Mouse (Mus musculus): ENCODE measurements around the gene Itga2b. TPM values are rescaled to one million over a fixed set of nuclear protein-coding genes. Genes with fewer than 3 reads are reported as not detected.

Gene Itga2b
- polyA plus RNA-seq, 1 experiment from 2014 or later = 80.3 TPM

Small RNA genes within 50 kb of the gene (microRNA-seq; reads per million reads assigned to microRNA genes)
- not detected for gene Mir6930 (ENCODE audit: borderline number of aligned reads)

Other genes starting within 250 kb of the Itga2b start
- 23.8 and 26.0 TPM in 2 replicates for gene Hdac5, start 240.0 kb downstream of the Itga2b start, polyA plus RNA-seq (2014; fragmentation: Nextera tagmentation; extraction: Ambion mirVana)
- 28.2 and 29.4 TPM in 2 replicates for gene BC030867, start 221.2 kb downstream of the Itga2b start, polyA plus RNA-seq (2014; fragmentation: Nextera tagmentation; extraction: Ambion mirVana)
- gene Asb16, start 201.4 kb downstream of the Itga2b start, polyA plus RNA-seq (2014; fragmentation: Nextera tagmentation; extraction: Ambion mirVana) = 0.05 and 0.12 TPM in 2 replicates
- 41.6 and 44.8 TPM in 2 replicates for gene Tmub2, start 185.2 kb downstream of the Itga2b start, polyA plus RNA-seq (2014; fragmentation: Nextera tagmentation; extraction: Ambion mirVana)
- 11.4 and 14.7 TPM in 2 replicates for gene Atxn7l3, start 173.5 kb downstream of the Itga2b start, polyA plus RNA-seq (2014; fragmentation: Nextera tagmentation; extraction: Ambion mirVana)
- gene Ubtf, start 150.4 kb downstream of the Itga2b start, polyA plus RNA-seq (2014; fragmentation: Nextera tagmentation; extraction: Ambion mirVana) = 104 and 108 TPM in 2 replicates
- gene Slc4a1, start 103.9 kb downstream of the Itga2b start, polyA plus RNA-seq (2014; fragmentation: Nextera tagmentation; extraction: Ambion mirVana) = 191 and 229 TPM in 2 replicates
- 1.8 and 2.6 TPM in 2 replicates for gene Rundc3a, start 76.7 kb downstream of the Itga2b start, polyA plus RNA-seq (2014; fragmentation: Nextera tagmentation; extraction: Ambion mirVana)
- gene Slc25a39, start 62.2 kb downstream of the Itga2b start, polyA plus RNA-seq (2014; fragmentation: Nextera tagmentation; extraction: Ambion mirVana) = 282 and 283 TPM in 2 replicates
- 68.1 and 69.5 TPM in 2 replicates for gene Grn, start 39.8 kb downstream of the Itga2b start, polyA plus RNA-seq (2014; fragmentation: Nextera tagmentation; extraction: Ambion mirVana)
- 1.8 and 2.0 TPM in 2 replicates for gene Fam171a2, start 22.4 kb downstream of the Itga2b start, polyA plus RNA-seq (2014; fragmentation: Nextera tagmentation; extraction: Ambion mirVana)
- 30.0 and 35.4 TPM in 2 replicates for gene Gpatch8, start 86.3 kb upstream of the Itga2b start, polyA plus RNA-seq (2014; fragmentation: Nextera tagmentation; extraction: Ambion mirVana)
- 1.2 and 1.4 TPM in 2 replicates for gene Gm11627, start 109.3 kb upstream of the Itga2b start, polyA plus RNA-seq (2014; fragmentation: Nextera tagmentation; extraction: Ambion mirVana)
- 8.4 and 9.0 TPM in 2 replicates for gene Fzd2, start 134.3 kb upstream of the Itga2b start, polyA plus RNA-seq (2014; fragmentation: Nextera tagmentation; extraction: Ambion mirVana)
- 0.25 and 0.36 TPM in 2 replicates for gene Meioc, start 193.6 kb upstream of the Itga2b start, polyA plus RNA-seq (2014; fragmentation: Nextera tagmentation; extraction: Ambion mirVana)
- gene Ccdc43, start 227.7 kb upstream of the Itga2b start, polyA plus RNA-seq (2014; fragmentation: Nextera tagmentation; extraction: Ambion mirVana) = 39.9 and 42.5 TPM in 2 replicates

Data from liver, embryonic 11.5 days (tissue).